Mouse (Mus musculus) bone marrow, adult 2 months (tissue): ENCODE measurements around the gene Rai14. TPM values are rescaled to one million over a fixed set of nuclear protein-coding genes. Genes with fewer than 3 reads are reported as not detected.

Source experiments
- H3K27ac ChIP-seq: fragments of 200-500 bp; 2 replicates; pipeline ENCODE4 v1.5.1; 2012; ENCODE audit warnings: low read depth, mild to moderate bottlenecking, control low read depth, inconsistent platforms, low read length; ENCODE audit not compliant: control insufficient read depth, poor library complexity, insufficient read depth
- H3K4me1 ChIP-seq: fragments of 200-500 bp; 2 replicates; pipeline ENCODE4 v1.6.1; 2011; ENCODE audit warnings: low read length; ENCODE audit not compliant: control insufficient read depth, insufficient read depth
- H3K4me3 ChIP-seq: fragments of 200-500 bp; replicated peaks from 2 replicates; pipeline ENCODE3; 2011; ENCODE audit warnings: mild to moderate bottlenecking, low read depth, low read length, control low read depth; ENCODE audit not compliant: control insufficient read depth
- CTCF ChIP-seq: fragments of 200-500 bp; IDR thresholded peaks from 2 replicates; pipeline ENCODE4 v1.5.1; 2011; ENCODE audit warnings: low read length, control low read depth; ENCODE audit not compliant: control insufficient read depth, insufficient read depth
- POLR2A ChIP-seq: fragments of 200-500 bp; IDR thresholded peaks from 2 replicates; pipeline ENCODE4 v1.6.1; 2011; ENCODE audit warnings: low read depth, mild to moderate bottlenecking, control low read depth, low read length, borderline replicate concordance; ENCODE audit not compliant: control insufficient read depth
- WGBS: fragments of 180-500 bp; shearing (Covaris S2); methylation state at CpG from one replicate; pipeline ENCODE4 v1.1.7; 2018; 5-methylcytosine and 5-hydroxymethylcytosine counted together
- polyA plus RNA-seq: library from polyadenylated mRNA; stranded (reverse); fragments of >200 nt; gene quantifications from 2 replicates; pipeline ENCODE4 v1.2.4, GENCODE M21; 2011; ENCODE audit warnings: low replicate concordance; ENCODE audit not compliant: missing spikeins, insufficient read depth, insufficient read length

Rai14 gene
- polyA plus RNA-seq = 5.2 and 11.1 TPM in 2 replicates

DNA sequence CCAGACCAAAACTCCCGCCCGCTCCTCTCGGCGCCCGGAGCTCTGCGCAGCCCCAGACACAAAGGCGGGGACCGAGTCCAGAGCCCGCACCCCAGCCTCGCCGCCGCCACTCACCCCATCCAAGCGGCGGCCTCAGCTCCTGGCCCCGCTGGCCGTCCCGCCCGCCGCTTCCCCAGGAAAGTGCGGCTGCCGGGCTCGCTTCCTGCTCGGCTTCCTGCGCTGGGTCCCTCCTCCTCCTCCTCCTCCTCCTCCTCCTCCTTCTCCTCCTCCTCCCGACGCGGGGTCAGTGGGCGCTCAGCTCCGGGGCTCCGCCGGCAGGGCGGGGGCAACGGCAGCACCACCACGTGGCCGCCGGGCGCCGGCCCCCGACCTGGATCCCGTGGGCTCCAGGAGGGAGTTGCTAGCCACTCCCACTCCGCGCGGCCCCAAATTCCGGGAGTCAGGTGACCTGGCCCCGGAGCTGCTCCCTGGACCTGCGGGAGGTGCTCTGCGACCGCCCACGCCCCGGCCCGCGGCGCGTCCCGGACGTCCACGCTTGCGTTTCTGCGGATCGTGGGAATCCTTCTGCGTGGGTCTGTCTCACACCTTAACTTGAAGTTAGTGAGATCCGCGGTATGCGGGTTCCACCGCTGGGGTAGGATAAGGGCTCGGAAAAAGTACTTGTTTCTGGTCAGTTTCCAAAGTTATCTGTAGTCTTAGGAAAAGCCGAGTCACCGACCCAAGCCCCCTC is at the start of gene Rai14:
Gene Rai14 (minus strand): TSS at position 216 of the 730 bp plus-strand sequence.
- peak within 1 kb of the TSS; percentile 41; the same call in 1 of the 2 replicates for H3K27ac ChIP-seq
- WGBS = under 1% methylated on average over 68 of the region's 68 CpGs
- H3K4me3 ChIP-seq = peak within 1 kb of the TSS; percentile 63
- no peaks in the 10 kb centered on the region for H3K4me1 ChIP-seq
- TF ChIP-seq POLR2A = no peak
- TF ChIP-seq CTCF = no peak

GRCm38 (mm10) chr15:10761441-10761840 is 47.0 kb upstream of the Rai14 start:
- TF ChIP-seq POLR2A = no peak
- TF ChIP-seq CTCF = no peak
- 74% methylated on average over 6 of the region's 6 CpGs for WGBS
- Histone ChIP-seq H3K4me3 (no peak overlapping the region), H3K4me1 (no peaks in the 10 kb centered on the region), H3K27ac (no peak overlapping the region)

- no peak overlapping the region for H3K4me3 ChIP-seq
- 84% methylated on average over 12 of the region's 12 CpGs for WGBS
- no peak overlapping the region for H3K27ac ChIP-seq
- H3K4me1 ChIP-seq = no peaks in the 10 kb centered on the region
- no peak for TF ChIP-seq CTCF
- TF ChIP-seq POLR2A = no peak
Measured at GRCm38 (mm10) chr15:10760006-10760405, 45.6 kb upstream of the Rai14 start.

GRCm38 (mm10) chr15:10759440-10759839 is 45.0 kb upstream of the Rai14 start:
- Histone ChIP-seq H3K4me1 (no peaks in the 10 kb centered on the region), H3K27ac (no peak overlapping the region), H3K4me3 (no peak overlapping the region)
- 78% methylated on average over 4 of the region's 4 CpGs for WGBS
- TF ChIP-seq POLR2A (no peak), CTCF (no peak)

- H3K4me1 ChIP-seq = no peaks in the 10 kb centered on the region
- H3K27ac ChIP-seq = no peak overlapping the region
- H3K4me3 ChIP-seq = no peak overlapping the region
- TF ChIP-seq CTCF = no peak
- TF ChIP-seq POLR2A = no peak
Measured at GRCm38 (mm10) chr15:10758808-10759207, 44.4 kb upstream of the Rai14 start.

DNA sequence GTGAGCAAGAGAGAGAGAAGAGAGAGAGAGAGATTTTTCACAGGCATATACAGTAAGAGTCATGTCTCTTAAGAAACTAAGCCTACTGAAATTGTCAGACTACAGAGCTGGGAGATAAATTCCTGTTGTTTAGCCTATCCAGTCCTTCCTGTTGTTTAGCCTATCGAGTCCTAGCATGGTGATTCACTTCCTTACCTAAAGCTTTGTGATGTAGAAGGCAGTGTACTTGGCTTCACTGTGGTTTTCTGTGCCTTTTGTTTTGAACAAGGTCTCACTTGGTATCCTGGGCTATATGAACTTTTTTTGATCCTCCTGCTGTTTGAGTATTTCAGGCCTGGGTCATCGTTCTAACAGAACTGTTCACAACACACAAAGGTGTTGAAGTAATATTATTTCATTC is 36.7 kb upstream of the Rai14 start:
- WGBS = 56% methylated on average over 2 of the region's 2 CpGs
- no peak for TF ChIP-seq POLR2A
- TF ChIP-seq CTCF = no peak
- H3K27ac ChIP-seq = no peak overlapping the region
- no peaks in the 10 kb centered on the region for H3K4me1 ChIP-seq
- H3K4me3 ChIP-seq = no peak overlapping the region

DNA sequence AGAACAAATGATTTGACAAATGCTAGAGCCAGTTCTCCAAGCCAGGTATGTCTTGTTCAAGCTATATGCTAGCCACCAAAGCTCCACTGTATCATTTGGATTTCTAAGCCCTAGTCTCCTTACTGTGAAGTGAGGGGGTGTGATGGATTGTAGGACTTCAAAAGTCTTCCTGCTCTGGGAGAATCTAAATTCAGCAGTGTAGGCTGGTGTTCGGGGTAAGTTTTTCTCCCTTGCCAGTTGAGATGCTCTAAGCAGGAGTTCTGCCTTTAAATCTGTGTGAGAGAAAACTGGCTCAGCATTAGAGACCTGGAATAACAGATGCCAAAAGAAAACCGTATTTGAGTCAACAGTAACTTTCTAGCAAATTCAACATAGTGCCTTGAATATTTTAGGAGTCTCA is 35.9 kb upstream of the Rai14 start:
- 82% methylated on average over 2 of the region's 2 CpGs for WGBS
- TF ChIP-seq POLR2A = no peak
- no peak for TF ChIP-seq CTCF
- no peak overlapping the region for H3K4me3 ChIP-seq
- no peak overlapping the region for H3K27ac ChIP-seq
- H3K4me1 ChIP-seq = no peaks in the 10 kb centered on the region

- Histone ChIP-seq H3K4me1 (no peaks in the 10 kb centered on the region), H3K4me3 (no peak overlapping the region), H3K27ac (no peak overlapping the region)
- WGBS = 76% methylated on average over 4 of the region's 4 CpGs
- no peak for TF ChIP-seq POLR2A
- TF ChIP-seq CTCF = no peak
Measured at GRCm38 (mm10) chr15:10749678-10750077, 35.3 kb upstream of the Rai14 start.
